Mouse (Mus musculus): ENCODE results near the gene Acsl3. TPM values are rescaled to one million over a fixed set of nuclear protein-coding genes. Genes with fewer than 3 reads are reported as not detected.

Acsl3 gene
- polyA plus RNA-seq, 1 experiment from 2014 or later: 55.2 TPM

DNA sequence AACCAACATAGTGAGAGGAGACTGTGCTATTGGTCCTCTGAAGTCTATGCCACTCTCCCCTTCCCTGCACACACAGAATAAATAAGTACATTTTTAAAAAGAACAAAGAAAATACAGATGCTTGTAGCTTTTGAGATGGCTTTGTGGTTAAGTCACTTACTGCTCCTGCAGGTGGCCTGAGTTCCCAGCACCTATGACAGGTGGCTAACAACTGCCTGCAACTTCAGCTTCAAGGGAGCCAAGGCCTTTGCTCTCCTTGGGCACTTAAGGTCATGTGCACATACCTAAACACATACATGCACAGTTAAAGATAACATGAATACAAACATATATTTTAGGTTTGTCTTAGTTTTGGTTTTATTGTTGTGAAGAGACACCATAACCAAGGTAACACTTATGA lies 16.8 kb upstream of the Acsl3 start:
- H3K4me1 ChIP-seq (replicated peaks; ENCODE audit: insufficient read depth, low read length): no peaks in the 10 kb centered on the region
- H3K27ac ChIP-seq: no peak overlapping the region
- no peak overlapping the region for H3K4me2 ChIP-seq (ENCODE audit: low read length)
- H3K27me3 ChIP-seq (ENCODE audit: insufficient read depth, low read length): no peaks in the 10 kb centered on the region
- H3K9me3 ChIP-seq (replicated peaks; ENCODE audit: low read length): no peaks in the 10 kb centered on the region
- DNase-seq (ENCODE audit: low spot score) (no peak), ATAC-seq (replicated peaks; ENCODE audit: low FRiP score, low read depth) (no peak)
- no peak for TF ChIP-seq CTCF (IDR thresholded peaks at IDR 0.05; ENCODE audit: low read depth)
- no peak overlapping the region for H3K9ac ChIP-seq (ENCODE audit: low read depth, low read length)
- H3K4me3 ChIP-seq (replicated peaks; ENCODE audit: low read depth, low read length): no peak overlapping the region
- no peaks in the 10 kb centered on the region for H3K36me3 ChIP-seq (ENCODE audit: insufficient read depth, low read length)

DNA sequence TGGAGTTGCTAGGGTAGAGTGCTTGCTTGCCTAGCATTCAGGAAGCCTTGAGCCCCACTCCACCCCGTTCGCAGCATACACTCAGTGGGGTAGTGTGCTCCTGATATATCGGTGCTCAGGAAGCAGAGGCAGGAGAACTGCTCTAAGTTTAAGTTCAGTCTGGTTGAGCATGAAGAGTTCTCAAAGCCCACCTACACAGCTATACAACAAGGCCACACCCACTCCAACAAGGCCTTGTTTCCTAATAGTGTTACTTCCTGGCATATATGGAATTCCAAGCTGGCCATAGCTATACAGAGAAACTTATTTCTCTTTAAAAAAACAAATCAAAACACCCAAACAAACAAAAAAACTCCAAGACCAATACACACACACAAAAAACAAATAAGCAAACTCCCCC lies 15.8 kb upstream of the Acsl3 start:
- H3K4me2 ChIP-seq (ENCODE audit: low read length): no peak overlapping the region
- H3K4me3 ChIP-seq (replicated peaks; ENCODE audit: low read depth, low read length): no peak overlapping the region
- H3K9me3 ChIP-seq (replicated peaks; ENCODE audit: low read length): no peaks in the 10 kb centered on the region
- DNase-seq (ENCODE audit: low spot score) (no peak), ATAC-seq (replicated peaks; ENCODE audit: low FRiP score, low read depth) (no peak)
- no peaks in the 10 kb centered on the region for H3K4me1 ChIP-seq (replicated peaks; ENCODE audit: insufficient read depth, low read length)
- TF ChIP-seq CTCF (IDR thresholded peaks at IDR 0.05; ENCODE audit: low read depth): no peak
- no peak overlapping the region for H3K27ac ChIP-seq
- H3K9ac ChIP-seq (ENCODE audit: low read depth, low read length): no peak overlapping the region
- 97% methylated on average over 3 of the region's 3 CpGs for WGBS
- no peaks in the 10 kb centered on the region for H3K27me3 ChIP-seq (ENCODE audit: insufficient read depth, low read length)
- H3K36me3 ChIP-seq (ENCODE audit: insufficient read depth, low read length): no peaks in the 10 kb centered on the region

DNA sequence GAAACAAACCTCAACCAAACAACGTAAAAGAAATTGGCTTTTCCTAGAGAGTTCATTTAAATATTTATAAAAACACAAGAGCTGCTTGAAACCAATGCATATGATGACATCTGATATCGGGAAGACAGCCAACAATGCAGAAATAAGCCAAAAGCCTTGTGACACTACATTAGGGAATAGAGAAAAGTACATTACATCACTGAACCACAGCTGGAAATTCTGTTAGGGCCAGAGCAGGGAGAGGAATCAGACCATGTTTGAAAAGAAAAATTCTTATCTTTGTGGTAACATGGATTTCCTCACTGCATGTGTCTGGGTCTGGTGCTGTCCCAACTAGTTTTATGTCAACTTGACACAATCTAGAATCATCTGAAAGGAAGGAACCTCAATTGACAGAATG lies 15.4 kb upstream of the Acsl3 start:
- Histone ChIP-seq H3K9me3 (replicated peaks; ENCODE audit: low read length) (no peaks in the 10 kb centered on the region), H3K9ac (ENCODE audit: low read depth, low read length) (no peak overlapping the region), H3K27me3 (ENCODE audit: insufficient read depth, low read length) (no peaks in the 10 kb centered on the region), H3K27ac (no peak overlapping the region), H3K4me1 (replicated peaks; ENCODE audit: insufficient read depth, low read length) (no peaks in the 10 kb centered on the region), H3K36me3 (ENCODE audit: insufficient read depth, low read length) (no peaks in the 10 kb centered on the region), H3K4me3 (replicated peaks; ENCODE audit: low read depth, low read length) (no peak overlapping the region), H3K4me2 (ENCODE audit: low read length) (no peak overlapping the region)
- no peak for TF ChIP-seq CTCF (IDR thresholded peaks at IDR 0.05; ENCODE audit: low read depth)
- no peak for DNase-seq (ENCODE audit: low spot score)
- no peak for ATAC-seq (replicated peaks; ENCODE audit: low FRiP score, low read depth)
- WGBS: 73% methylated on average over 2 of the region's 2 CpGs

DNA sequence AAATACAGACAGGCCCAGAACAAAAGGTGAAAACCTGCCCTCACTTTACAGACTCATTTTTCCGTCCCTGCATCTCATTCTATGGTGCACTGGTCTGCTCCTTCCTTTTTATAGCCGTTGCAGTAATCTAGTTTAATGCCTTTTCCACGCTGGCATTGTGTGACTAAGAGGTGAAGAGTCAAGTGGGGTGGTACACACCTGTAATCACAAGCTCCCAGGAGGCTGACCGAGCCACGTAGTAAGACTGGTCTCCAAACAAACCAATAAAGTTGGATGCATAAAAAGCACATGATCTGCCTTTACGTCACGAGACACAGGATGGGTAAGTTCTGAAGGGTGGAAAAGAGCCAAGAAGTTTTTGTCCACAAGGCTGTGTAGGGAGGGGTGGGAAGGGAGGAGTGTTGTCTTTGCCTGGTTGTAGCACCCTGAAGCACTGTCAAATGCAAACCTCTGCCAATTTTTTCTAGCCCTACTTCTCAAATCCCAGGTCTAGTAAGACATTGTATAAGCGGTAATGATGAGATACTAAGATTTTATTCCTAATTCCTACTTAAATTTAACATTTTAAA lies 10.2 kb upstream of the Acsl3 start:
- 27% methylated on average over 8 of the region's 8 CpGs for WGBS
- Histone ChIP-seq H3K9ac (ENCODE audit: low read depth, low read length) (no peak overlapping the region), H3K9me3 (replicated peaks; ENCODE audit: low read length) (no peaks in the 10 kb centered on the region), H3K27me3 (ENCODE audit: insufficient read depth, low read length) (no peaks in the 10 kb centered on the region), H3K27ac (no peak overlapping the region), H3K36me3 (ENCODE audit: insufficient read depth, low read length) (no peaks in the 10 kb centered on the region), H3K4me2 (ENCODE audit: low read length) (no peak overlapping the region), H3K4me1 (replicated peaks; ENCODE audit: insufficient read depth, low read length) (no peaks in the 10 kb centered on the region), H3K4me3 (replicated peaks; ENCODE audit: low read depth, low read length) (no peak overlapping the region)
- DNase-seq (ENCODE audit: low spot score) (peak; percentile 18), ATAC-seq (replicated peaks; ENCODE audit: low FRiP score, low read depth) (no peak; the same call in 1 of the 2 replicates)
- TF ChIP-seq CTCF (IDR thresholded peaks at IDR 0.05; ENCODE audit: low read depth): no peak

DNA sequence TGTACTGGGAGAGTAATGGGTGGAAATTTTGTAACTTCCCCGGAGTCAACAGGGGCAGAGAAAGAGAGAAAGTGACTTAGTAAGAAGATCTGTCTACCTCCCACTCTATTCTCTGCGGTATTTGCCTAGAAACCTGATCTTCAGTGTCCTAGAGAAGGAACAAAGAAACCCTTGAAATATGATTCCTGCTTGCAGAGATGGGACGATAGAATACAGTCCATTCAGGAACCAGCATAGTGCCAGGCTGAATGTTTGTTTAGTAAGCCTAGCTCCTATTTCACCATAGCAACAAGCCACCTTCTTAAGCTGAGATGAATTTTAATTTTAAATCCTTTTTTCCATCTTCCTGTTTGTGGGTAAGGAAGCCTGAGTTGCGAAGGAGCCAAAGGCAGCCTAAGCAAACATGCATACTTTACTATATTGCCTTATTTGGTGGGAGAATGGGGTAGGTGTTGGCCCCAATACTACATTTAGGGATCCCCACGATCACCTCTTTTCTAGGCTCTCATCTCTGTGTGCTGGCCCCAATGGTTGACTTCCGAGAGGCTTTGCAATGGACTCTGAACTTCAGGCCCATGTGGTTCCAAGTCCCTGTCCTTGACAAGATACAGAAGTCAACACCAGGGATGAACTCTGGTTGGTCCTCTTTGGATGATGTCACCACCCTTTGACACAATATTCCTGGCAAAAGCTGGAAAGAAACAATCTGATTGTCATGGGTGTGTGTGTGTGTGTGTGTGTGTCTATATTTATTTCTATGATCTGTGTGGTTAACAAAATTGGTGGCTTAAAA lies 8.2 kb upstream of the Acsl3 start:
- no peak for TF ChIP-seq CTCF (IDR thresholded peaks at IDR 0.05; ENCODE audit: low read depth)
- Histone ChIP-seq H3K4me1 (replicated peaks; ENCODE audit: insufficient read depth, low read length) (no peaks in the 10 kb centered on the region), H3K9ac (ENCODE audit: low read depth, low read length) (no peak overlapping the region), H3K4me2 (ENCODE audit: low read length) (no peak overlapping the region), H3K27ac (0 out of 2 replicates have a peak overlapping the region, but pooled peaks have one; percentile 26), H3K4me3 (replicated peaks; ENCODE audit: low read depth, low read length) (no peak overlapping the region), H3K36me3 (ENCODE audit: insufficient read depth, low read length) (no peaks in the 10 kb centered on the region), H3K27me3 (ENCODE audit: insufficient read depth, low read length) (no peaks in the 10 kb centered on the region), H3K9me3 (replicated peaks; ENCODE audit: low read length) (no peaks in the 10 kb centered on the region)
- ATAC-seq (replicated peaks; ENCODE audit: low FRiP score, low read depth) (peak; percentile 83), DNase-seq (ENCODE audit: low spot score) (peak; percentile 90)
- 28% methylated on average over 6 of the region's 6 CpGs for WGBS

DNA sequence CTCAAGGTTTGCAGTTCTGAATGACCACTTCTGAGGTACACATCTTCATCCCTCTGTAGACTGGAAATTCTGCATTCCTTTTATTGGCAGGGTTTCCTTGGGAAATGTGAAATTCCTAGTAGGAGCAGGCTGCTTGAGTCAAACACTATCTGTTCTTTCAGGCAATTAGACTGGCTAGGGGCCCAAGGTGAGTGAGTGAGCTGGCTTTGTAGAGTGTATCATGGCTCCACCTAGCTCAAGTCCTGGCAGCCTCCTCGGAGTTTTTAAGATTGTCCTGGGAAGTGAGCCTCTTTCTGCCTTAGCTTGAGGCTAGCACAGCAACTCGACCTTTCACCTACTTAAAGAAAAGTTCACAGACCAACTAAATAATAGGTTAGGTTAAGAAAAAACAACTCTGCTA lies 1.2 kb upstream of the Acsl3 start:
- H3K4me3 ChIP-seq (replicated peaks; ENCODE audit: low read depth, low read length): no peak overlapping the region
- H3K27me3 ChIP-seq (ENCODE audit: insufficient read depth, low read length): no peaks in the 10 kb centered on the region
- H3K27ac ChIP-seq: peak overlapping the region; percentile 19; the same call in 1 of the 2 replicates
- no peaks in the 10 kb centered on the region for H3K36me3 ChIP-seq (ENCODE audit: insufficient read depth, low read length)
- peaks cover 16% of the 10 kb centered on the region for H3K4me1 ChIP-seq (replicated peaks; ENCODE audit: insufficient read depth, low read length)
- no peaks in the 10 kb centered on the region for H3K9me3 ChIP-seq (replicated peaks; ENCODE audit: low read length)
- TF ChIP-seq CTCF (IDR thresholded peaks at IDR 0.05; ENCODE audit: low read depth): peak; percentile 36; the same call in 1 of the 2 replicates
- DNase-seq (ENCODE audit: low spot score) (peak; percentile 23), ATAC-seq (replicated peaks; ENCODE audit: low FRiP score, low read depth) (no peak)
- WGBS: 19% methylated on average over 2 of the region's 2 CpGs
- no peak overlapping the region for H3K4me2 ChIP-seq (ENCODE audit: low read length)
- H3K9ac ChIP-seq (ENCODE audit: low read depth, low read length): no peak overlapping the region
